Mouse (Mus musculus): Measurements from ENCODE around the gene Vwc2l. TPM values are rescaled to one million over a fixed set of nuclear protein-coding genes. Genes with fewer than 3 reads are reported as not detected.

The Vwc2l gene
- polyA plus RNA-seq, 1 experiment from 2014 or later, result 0.09 TPM

GRCm38 (mm10) chr1:70933016-70933415 lies 207.5 kb downstream of the Vwc2l start:
- H3K36me3 ChIP-seq (replicated peaks), result no peaks in the 10 kb centered on the region
- WGBS, result 94% methylated on average over 4 of the region's 4 CpGs
- H3K9me3 ChIP-seq, result no peaks in the 10 kb centered on the region

More at GRCm38 (mm10) chr1:70933016-70933415, 207.5 kb downstream of the Vwc2l start:
- Histone ChIP-seq H3K27ac (no peak overlapping the region), H3K4me3 (no peak overlapping the region), H3K4me1 (no peaks in the 10 kb centered on the region), H3K27me3 (ENCODE audit: poor library complexity, severe bottlenecking) (no peaks in the 10 kb centered on the region)
- no peak for DNase-seq (ENCODE audit: extremely low spot score, low spot score)

Data from forebrain, embryonic 10.5 days (tissue).